Mouse (Mus musculus): ENCODE measurements around the gene Scgb1b7. TPM values are rescaled to one million over a fixed set of nuclear protein-coding genes. Genes with fewer than 3 reads are reported as not detected.

Scgb1b7 gene
- polyA plus RNA-seq (2017; shearing (Covaris generic)), result not detected

GRCm38 (mm10) chr7:31712365-31712764, at the start of gene Scgb1b7:
TSS of gene Scgb1b7 (plus strand) at chr7:31712665.

GRCm38 (mm10) chr7:31705657-31706056, 6.8 kb upstream of the Scgb1b7 start, which contains the start of gene Scgb2b7:
TSS of gene Scgb2b7 (minus strand) at chr7:31705757.

Other genes with a start within 250 kb of the Scgb1b7 start
- gene Scgb2b7, start 6.9 kb upstream of the Scgb1b7 start, polyA plus RNA-seq (2017; shearing (Covaris generic)), result not detected